Mouse (Mus musculus) MEL (cell line): ENCODE data around the gene Atp6ap2.

Experiments used
- CTCF ChIP-seq, 3 experiments: IDR thresholded peaks in 2 of 3; conservative IDR thresholded peaks in 1 of 3; 2 replicates each; pipeline ENCODE4 v1.5.1; 2011 to 2012; ENCODE audit warnings: low read length in 3 of 3, low read depth in 2 of 3, mild to moderate bottlenecking in 2 of 3, improper control_type of control experiment in 1 of 3, inconsistent platforms in 1 of 3, mixed read lengths in 1 of 3, moderate library complexity in 1 of 3; ENCODE audit not compliant: control insufficient read depth in 1 of 3, insufficient read depth in 1 of 3, poor library complexity in 1 of 3, severe bottlenecking in 1 of 3
- EP300 ChIP-seq, 2 experiments: IDR thresholded peaks; 2 replicates each; pipeline ENCODE4 v1.6.1; 2011; ENCODE audit warnings: improper control_type of control experiment in 2 of 2, low read length in 2 of 2, low read depth in 1 of 2, mild to moderate bottlenecking in 1 of 2
- GATA1 ChIP-seq: IDR thresholded peaks from 2 replicates; pipeline ENCODE4 v1.6.1; 2011; ENCODE audit warnings: low read depth, low read length, improper control_type of control experiment
- HCFC1 ChIP-seq: IDR thresholded peaks from 2 replicates; pipeline ENCODE4 v1.6.1; 2012; ENCODE audit warnings: low read depth, mild to moderate bottlenecking, inconsistent platforms, low read length, improper control_type of control experiment, moderate library complexity
- JUND ChIP-seq: IDR thresholded peaks from 2 replicates; pipeline ENCODE4 v1.6.1; 2011; ENCODE audit warnings: low read depth, mild to moderate bottlenecking, improper control_type of control experiment, low read length
- KAT2A ChIP-seq: conservative IDR thresholded peaks from 2 replicates; pipeline ENCODE4 v1.6.1; 2012; ENCODE audit warnings: low read depth, low read length, improper control_type of control experiment, inconsistent platforms
- MAFK ChIP-seq: IDR thresholded peaks from 2 replicates; pipeline ENCODE4 v1.6.1; 2011; ENCODE audit warnings: low read depth, mild to moderate bottlenecking, low read length, improper control_type of control experiment, borderline replicate concordance
- POLR2A ChIP-seq, 2 experiments: IDR thresholded peaks; 2 replicates each; pipeline ENCODE4 v1.6.1; 2011 to 2012; ENCODE audit warnings: low read length in 2 of 2, mild to moderate bottlenecking in 2 of 2, control low read depth in 1 of 2, improper control_type of control experiment in 1 of 2, low read depth in 1 of 2, moderate library complexity in 1 of 2; ENCODE audit not compliant: control insufficient read depth in 1 of 2, insufficient read depth in 1 of 2, poor library complexity in 1 of 2
- RCOR1 ChIP-seq: IDR thresholded peaks from 2 replicates; pipeline ENCODE4 v1.6.1; 2012; ENCODE audit warnings: low read depth, mild to moderate bottlenecking, inconsistent platforms, low read length, improper control_type of control experiment
- ZNF384 ChIP-seq: IDR thresholded peaks from 2 replicates; pipeline ENCODE4 v1.6.1; 2012; ENCODE audit warnings: low read depth, mild to moderate bottlenecking, inconsistent platforms, low read length, improper control_type of control experiment

- no peak for TF ChIP-seq KAT2A
- TF ChIP-seq POLR2A (IDR thresholded peaks at IDR 0.05; ENCODE audit: control insufficient read depth in 1 of 2, insufficient read depth in 1 of 2, low read depth in 1 of 2, low read length in 2 of 2, poor library complexity in 1 of 2): no peak
- TF ChIP-seq JUND: no peak
- no peak for TF ChIP-seq CTCF (IDR thresholded peaks at IDR 0.05 in 2 of 3, conservative IDR thresholded peaks at IDR 0.05 in 1 of 3; ENCODE audit: control insufficient read depth in 1 of 3, insufficient read depth in 1 of 3, low read depth in 2 of 3, low read length in 3 of 3, poor library complexity in 1 of 3, severe bottlenecking in 1 of 3)
- no peak for TF ChIP-seq ZNF384
- TF ChIP-seq MAFK: no peak
- no peak for TF ChIP-seq GATA1
- TF ChIP-seq RCOR1: no peak
- TF ChIP-seq HCFC1: no peak
- TF ChIP-seq EP300 (IDR thresholded peaks at IDR 0.05; ENCODE audit: low read depth in 1 of 2, low read length in 2 of 2): no peak
Observed at GRCm38 (mm10) chrX:12587958-12588355, 356 bp downstream of the Atp6ap2 start.
